Mouse (Mus musculus) spleen, embryonic (tissue): ENCODE data around the gene Gm7137.
"Not testable (repeated sequence)": the region's sequence is repeated elsewhere in the genome, so short reads cannot be mapped to it uniquely, and the experiment has no call there.

Experiments used
- CTCF ChIA-PET: fragments of 350-600 bp; sonication (Branson Sonifier 250); formaldehyde crosslinking; loops from one replicate; lab custom pipeline; 2022; lab: Charles Lee

Gm7137 gene

DNA sequence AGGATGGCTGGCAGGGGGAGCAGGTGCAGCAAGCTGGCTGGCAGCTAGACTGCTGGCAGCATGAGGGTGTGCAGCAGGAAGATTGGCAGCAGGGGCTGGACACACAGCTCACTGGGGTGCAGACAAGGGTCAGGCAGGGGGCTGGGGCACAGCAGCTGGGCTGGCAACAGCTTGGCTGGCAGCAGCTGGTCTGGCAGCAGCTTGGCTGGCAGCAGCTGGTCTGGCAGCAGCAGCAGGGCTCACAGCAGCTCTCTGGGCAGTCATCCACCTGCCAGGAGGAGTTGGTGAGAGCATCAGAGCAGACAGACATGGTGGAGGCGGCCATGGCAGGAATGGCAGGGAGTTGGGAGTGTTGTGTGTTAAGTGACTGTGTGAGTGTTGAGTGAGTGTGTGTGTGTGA, at the start of gene Gm7137:
Gene Gm7137 (minus strand): TSS at position 325 of the 400 bp plus-strand sequence.
- CTCF ChIA-PET = not testable (repeated sequence)

DNA sequence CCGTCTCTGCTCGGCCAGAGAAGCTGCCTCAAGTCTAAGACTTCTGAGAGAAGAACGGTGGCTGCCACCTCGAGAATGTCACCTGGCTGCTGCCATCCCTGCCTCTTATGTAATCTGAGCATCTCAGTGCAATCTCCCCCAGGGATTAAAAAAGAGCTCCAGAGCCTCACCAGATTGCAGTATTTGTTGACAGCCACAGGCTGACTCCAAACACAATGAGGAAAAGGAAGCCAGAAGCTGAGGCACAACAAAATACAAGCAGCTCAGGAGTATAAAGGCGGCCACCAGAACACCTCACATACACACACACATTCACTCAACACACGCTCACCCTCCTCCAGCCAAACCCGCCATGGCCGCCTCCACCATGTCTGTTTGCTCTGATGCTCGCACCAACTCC, 47.6 kb upstream of the Gm7137 start, which contains the start of gene Krtap10-10:
Gene Krtap10-10 (plus strand): TSS at position 301 of the 400 bp plus-strand sequence.
- CTCF ChIA-PET = no interaction called here

GRCm38 (mm10) chr10:77826951-77827350, 39.0 kb upstream of the Gm7137 start, which contains the start of gene Krtap10-4:
Gene Krtap10-4, minus strand, starts transcription at chr10:77827095.
- CTCF ChIA-PET = no interaction called here

DNA sequence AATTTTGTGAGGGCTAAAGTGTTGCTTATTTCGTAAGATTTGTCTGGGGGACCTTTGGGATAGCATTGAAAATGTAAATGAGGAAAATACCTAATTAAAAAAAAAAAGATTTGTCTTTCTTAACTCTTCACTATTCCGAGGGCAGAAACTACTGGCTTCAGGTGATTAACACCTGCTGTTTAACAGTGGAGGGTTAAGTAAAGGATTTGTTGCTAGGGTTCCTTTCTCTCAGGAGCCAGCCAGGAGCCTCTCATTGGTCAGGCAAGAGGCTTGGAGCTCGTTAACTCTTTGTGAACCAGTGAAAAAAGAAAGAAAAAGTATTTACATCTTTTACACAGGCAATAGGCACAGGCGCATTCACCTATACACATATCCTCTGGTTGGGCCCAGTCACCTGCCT, 31.2 kb upstream of the Gm7137 start:
- CTCF ChIA-PET = no interaction called here

DNA sequence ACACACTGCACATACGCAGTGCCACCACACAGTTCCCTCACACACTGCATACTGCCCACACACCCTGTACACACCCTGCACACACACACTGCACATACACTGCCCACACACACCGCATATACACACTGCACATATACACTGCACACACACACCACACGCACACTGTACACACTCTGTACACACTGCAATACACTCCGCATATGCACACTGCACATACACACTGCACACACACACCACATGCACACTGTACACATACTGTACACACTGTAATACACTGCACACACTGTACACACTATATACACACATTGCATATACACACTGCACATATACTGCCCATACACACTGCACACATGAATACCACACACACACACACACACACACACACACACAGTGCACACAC, 30.5 kb upstream of the Gm7137 start:
- CTCF ChIA-PET = no interaction called here

DNA sequence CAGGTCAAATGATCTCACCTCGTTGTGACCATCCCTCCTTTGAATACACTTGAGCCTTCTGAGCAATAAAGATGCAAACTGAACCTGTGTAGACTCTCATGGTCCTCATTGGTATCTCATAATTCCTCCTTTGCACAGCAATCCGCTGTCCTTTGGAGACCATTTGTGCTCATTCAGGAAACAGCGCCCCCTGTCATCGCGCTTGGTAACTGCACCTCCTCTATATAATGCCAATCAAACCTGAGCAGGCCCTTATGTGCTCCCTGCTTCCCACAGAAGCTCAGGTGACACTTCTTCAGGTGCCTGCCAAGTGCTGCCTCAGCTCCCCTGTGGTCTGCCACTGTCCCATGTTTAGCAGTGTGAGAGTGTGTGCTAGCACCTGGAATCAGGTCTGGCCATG, 27.5 kb upstream of the Gm7137 start:
- CTCF ChIA-PET = no interaction called here

DNA sequence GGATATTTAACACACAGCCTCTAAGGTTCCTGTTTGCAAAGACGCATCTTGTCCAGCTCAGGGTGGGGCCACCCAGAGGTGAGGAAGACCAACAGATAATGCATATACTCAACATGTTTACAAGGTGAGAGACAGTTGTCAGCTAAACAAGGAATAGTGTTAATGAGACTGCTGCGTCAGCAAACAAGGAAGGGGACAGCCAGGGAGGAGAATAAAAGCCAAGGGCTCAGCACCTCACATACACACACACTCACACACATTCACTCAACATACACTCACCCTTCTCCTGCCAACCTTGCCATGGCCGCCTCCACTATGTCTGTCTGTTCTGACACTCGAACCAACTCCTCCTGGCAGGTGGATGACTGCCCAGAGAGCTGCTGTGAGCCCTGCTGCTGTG, 26.4 kb upstream of the Gm7137 start, which contains the start of gene Gm2696:
Gene Gm2696 (plus strand): TSS at position 301 of the 400 bp plus-strand sequence.
- CTCF ChIA-PET = no interaction called here

DNA sequence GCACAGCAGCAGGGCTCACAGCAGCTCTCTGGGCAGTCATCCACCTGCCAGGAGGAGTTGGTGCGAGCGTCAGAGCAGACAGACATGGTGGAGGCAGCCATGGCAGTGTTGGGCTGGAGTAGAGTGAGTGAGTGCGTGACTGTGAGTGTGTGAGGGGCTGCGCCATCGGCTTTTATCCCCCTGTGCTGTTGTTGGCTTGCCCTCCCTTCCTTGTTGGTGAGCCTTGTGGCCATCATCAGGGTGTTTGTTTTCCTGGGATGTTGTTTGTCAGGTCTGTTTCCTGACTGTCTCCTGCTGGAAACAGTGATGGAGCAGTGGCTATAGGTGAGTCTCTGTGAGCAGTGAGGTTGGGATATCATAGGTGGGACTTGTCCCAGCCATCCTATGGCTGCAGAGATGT, 23.7 kb upstream of the Gm7137 start, which contains the start of gene Gm9507:
Gene Gm9507 (minus strand): TSS at position 101 of the 400 bp plus-strand sequence.
- CTCF ChIA-PET = no interaction called here

DNA sequence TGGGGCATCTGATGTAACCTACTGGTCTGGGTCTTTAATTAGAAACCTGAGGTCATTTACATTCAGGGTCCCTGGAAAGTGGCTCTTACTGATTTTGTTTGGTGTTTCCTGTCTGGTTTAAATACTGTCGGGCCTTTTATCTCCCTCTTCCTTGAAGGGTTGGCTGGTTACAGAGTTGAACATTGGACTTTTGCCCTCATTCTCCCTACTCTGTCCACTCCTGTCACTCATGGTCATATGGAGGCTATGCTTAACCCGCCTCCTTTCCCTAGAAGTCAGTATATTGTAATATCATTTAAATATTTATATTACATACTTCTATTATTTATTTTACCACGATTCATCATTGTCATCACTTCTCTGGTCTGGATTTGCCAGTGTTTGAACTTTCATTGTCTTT, 16.1 kb upstream of the Gm7137 start:
- CTCF ChIA-PET = no interaction called here

DNA sequence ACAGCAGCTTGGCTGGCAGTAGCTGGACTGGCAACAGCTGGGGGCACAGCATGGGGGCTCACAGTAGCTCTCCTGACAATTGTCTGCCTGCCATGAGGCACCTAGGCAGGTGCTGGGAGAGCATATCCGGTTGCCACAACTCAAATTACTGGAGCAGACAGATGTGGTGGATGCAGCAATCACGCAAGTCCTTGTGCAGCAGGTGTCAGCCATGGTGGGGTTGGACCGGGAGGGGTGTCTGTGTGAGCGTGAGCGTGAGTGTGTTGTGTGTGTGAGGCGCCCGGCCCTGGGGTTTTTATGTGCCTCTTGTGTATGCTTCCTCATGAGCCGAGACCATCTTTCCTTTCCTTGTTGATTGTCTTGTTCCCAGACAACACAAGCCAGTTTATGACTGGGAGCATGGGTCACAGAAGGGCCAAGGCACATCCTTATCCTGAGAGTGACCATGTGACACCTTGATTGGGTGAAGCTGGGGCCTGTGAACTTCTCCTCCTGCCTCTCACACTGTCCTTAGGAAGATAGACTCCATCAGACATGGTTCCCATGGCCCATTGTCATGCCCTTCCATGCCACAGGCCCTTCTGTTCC, 11.0 kb upstream of the Gm7137 start, which contains the start of gene Gm19668:
Gene Gm19668 (minus strand): TSS at position 213 of the 588 bp plus-strand sequence.
- CTCF ChIA-PET = no interaction called here

- CTCF ChIA-PET = not testable (repeated sequence)
Observed at GRCm38 (mm10) chr10:77798164-77798920, 10.3 kb upstream of the Gm7137 start.

- CTCF ChIA-PET = no interaction called here
Observed at GRCm38 (mm10) chr10:77797677-77798076, 9.7 kb upstream of the Gm7137 start.

DNA sequence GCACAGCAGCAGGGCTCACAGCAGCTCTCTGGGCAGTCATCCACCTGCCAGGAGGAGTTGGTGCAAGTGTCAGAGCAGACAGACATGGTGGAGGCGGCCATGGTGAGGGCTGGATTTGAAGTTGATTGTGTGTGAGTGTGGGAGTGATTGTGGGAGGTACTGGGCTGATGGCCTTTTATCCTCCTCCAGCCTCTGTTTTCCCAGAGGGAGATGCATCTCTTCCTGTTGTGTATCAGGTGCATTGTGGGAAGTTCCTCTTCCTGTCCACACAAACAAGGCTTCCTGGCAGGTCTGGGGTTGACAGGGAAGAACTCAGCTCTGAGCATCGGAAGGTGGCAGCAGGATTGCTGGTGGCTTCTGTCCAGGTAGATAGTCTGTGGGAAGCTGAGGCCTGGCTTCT, 7.0 kb upstream of the Gm7137 start, which contains the start of gene Gm9639:
Gene Gm9639 (minus strand): TSS at position 101 of the 400 bp plus-strand sequence.
- CTCF ChIA-PET = no interaction called here

DNA sequence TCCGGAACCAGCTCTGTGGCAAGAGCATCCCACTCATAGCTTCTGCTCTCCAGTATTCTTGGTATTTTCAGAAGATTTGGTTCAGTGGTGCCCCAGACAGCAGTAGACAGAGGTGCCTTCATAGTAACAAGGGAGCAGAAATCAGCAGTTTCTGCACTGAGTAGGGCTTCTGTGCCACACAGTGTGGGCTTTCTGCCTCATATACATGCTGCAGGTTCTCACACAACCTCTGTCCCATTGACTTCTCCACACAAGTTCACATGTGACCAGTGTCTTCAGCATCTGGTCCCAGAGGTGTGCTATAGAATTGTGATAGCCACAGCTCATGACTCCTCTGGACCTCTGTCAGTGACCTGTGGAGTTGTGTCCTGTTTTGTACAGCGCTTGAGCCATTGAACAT, 621 bp upstream of the Gm7137 start:
- CTCF ChIA-PET = no interaction called here

DNA sequence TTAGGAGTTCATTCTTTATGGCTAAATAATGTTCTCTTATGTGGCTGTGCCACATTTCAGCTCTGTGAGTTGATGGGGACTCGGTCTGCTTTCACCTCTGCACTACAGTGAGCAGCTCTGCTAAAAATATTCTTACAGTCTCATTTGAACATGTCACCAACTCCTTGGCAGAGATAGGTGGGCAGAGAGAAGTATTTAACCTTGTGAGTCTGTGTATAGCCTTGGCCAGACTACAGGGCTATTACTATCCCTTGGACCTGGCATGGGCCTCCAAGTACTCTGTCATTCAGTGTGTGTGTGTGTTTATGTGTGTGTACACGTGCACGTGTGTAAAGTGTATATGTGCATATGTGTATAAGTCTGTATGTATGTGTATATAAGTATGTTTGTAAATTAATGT, 4.6 kb downstream of the Gm7137 start:
- CTCF ChIA-PET = not testable (repeated sequence)

DNA sequence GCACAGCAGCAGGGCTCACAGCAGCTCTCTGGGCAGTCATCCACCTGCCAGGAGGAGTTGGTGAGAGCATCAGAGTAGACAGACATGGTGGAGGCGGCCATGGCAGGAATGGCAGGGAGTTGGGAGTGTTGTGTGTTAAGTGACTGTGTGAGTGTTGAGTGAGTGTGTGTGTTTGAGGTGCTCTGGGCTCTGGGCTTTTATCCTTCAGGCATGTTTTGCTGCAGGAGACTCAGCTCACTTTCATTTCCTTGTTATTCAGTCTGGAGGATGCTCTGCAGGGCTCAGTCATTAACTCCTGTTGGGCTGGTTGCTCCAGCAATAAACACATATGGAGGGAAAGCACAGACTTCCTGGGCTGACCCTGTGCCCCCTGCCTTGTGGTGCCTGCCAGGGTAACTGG, 5.6 kb downstream of the Gm7137 start, which contains the start of gene Gm3250:
Gene Gm3250 (minus strand): TSS at position 101 of the 400 bp plus-strand sequence.
- CTCF ChIA-PET = not testable (repeated sequence)

- CTCF ChIA-PET = not testable (repeated sequence)
Observed at GRCm38 (mm10) chr10:77776844-77777243, 11.2 kb downstream of the Gm7137 start, which contains the start of gene Gm7138. Gene Gm7138, minus strand, starts transcription at chr10:77776944.

DNA sequence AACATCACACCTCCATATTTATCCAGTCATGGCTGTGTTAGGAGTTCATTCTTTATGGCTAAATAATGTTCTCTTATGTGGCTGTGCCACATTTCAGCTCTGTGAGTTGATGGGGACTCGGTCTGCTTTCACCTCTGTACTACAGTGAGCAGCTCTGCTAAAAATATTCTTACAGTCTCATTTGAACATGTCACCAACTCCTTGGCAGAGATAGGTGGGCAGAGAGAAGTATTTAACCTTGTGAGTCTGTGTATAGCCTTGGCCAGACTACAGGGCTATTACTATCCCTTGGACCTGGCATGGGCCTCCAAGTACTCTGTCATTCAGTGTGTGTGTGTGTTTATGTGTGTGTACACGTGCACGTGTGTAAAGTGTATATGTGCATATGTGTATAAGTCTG, 15.9 kb downstream of the Gm7137 start:
- CTCF ChIA-PET = not testable (repeated sequence)

GRCm38 (mm10) chr10:77771225-77771624, 16.8 kb downstream of the Gm7137 start, which contains the start of gene Gm3238:
Gene Gm3238, minus strand, starts transcription at chr10:77771325.
- CTCF ChIA-PET = not testable (repeated sequence)

GRCm38 (mm10) chr10:77769727-77770126, 18.3 kb downstream of the Gm7137 start:
- CTCF ChIA-PET = no interaction called here

DNA sequence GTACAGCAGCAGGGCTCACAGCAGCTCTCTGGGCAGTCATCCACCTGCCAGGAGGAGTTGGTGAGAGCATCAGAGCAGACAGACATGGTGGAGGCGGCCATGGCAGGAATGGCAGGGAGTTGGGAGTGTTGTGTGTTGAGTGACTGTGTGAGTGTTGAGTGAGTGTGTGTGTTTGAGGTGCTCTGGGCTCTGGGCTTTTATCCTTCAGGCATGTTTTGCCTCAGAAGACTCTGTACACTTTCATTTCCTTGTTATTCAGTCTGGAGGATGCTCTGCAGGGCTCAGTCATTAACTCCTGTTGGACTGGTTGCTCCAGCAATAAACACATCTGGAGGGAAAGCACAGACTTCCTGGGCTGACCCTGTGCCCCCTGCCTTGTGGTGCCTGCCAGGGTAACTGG, 28.4 kb downstream of the Gm7137 start, which contains the start of gene Gm3233:
Gene Gm3233 (minus strand): TSS at position 101 of the 400 bp plus-strand sequence.
- CTCF ChIA-PET = not testable (repeated sequence)

DNA sequence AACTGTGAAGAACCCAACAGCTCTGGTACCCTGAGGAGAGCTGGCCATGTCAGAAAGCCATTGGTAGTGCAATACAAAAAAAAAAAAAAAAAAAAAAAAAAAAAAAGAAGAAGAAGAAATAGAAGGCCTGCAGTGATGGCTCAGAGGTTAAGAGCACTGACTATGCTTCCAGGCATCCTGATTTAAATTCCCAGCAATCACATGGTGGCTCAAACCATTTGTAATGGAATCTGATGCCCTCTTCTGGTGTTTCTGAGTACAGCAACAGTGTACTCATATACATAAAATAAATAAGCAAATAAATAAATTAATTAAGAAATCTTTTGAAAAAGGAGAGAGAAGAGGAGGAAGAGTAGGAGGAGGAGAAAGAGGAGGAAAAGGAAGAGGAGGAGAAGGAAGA, 34.6 kb downstream of the Gm7137 start:
- CTCF ChIA-PET = no interaction called here
